In the genomic region with DNA sequence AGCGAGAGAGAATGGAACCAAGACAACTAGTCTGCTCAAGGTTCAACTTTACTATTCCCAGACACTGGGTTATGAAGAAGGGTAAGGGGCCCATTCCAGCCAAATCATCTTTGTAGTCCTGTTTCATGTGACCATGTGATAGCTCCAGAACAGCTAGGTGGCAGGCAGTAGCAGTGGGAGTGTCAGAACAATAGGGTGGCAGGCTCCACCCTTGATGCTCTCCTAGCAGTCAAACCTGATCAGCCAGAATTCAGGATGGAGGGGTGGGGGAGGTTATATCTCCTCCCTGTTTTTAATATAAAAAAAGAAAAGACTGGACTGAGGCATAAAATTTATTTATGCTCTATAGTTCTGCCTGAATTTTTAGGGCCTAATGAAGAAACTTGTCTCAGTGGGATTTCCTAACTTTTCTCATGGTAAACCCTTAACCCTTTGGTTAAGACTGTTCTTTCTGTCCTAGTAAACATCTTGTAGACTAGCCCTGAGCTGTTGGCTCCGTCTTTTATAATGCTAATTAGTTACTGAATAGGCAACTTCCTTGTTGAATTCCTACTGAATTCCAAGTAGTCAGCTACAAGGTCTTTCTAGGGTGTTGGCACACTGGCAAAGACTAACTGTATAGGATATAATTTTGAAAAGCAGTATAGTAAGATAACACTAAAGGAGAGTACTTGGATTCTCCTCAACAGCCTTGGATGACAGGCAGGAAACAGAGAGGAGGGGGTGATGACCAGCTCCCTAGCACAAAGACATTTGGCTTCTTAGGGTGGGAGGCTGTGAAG, we compare ENCODE assay signal across 18 mouse cellular contexts.
"Had no signal": no experiment of that assay in that cellular context is flagged by ENCODE, and none has a peak within 500 bp of the region (broad histone marks: within the 10 kb centered on the region; RNA-seq: fewer than 3 reads in every experiment).

No protein-coding gene starts in this region.

- DNase-seq: kidney, postnatal 10 days; kidney, postnatal 36 days; layer of hippocampus, postnatal 36 days; liver, embryonic 13.5 days; lung, adult 2 months; lung, postnatal 14 days; lung, postnatal 4 days; retina, postnatal 1 day; right cerebral cortex, postnatal 25 days; spleen, adult 18-20 months; thymus, postnatal 25 days had no signal

- H3K4me2 ChIP-seq: kidney, embryonic 15.5 days; liver, embryonic 13.5 days; midbrain, embryonic 12.5 days; midbrain, embryonic 15.5 days; neural tube, embryonic 13.5 days; stomach, embryonic 15.5 days had no signal

- H3K4me1 ChIP-seq: kidney, embryonic 15.5 days; liver, embryonic 13.5 days; midbrain, embryonic 12.5 days; midbrain, embryonic 15.5 days; neural tube, embryonic 13.5 days; stomach, embryonic 15.5 days had no signal

- H3K9ac ChIP-seq: kidney, embryonic 15.5 days; liver, embryonic 13.5 days; midbrain, embryonic 12.5 days; midbrain, embryonic 15.5 days; neural tube, embryonic 13.5 days; stomach, embryonic 15.5 days had no signal

- H3K27me3 ChIP-seq: kidney, embryonic 15.5 days; liver, embryonic 13.5 days; midbrain, embryonic 12.5 days; midbrain, embryonic 15.5 days; neural tube, embryonic 13.5 days; stomach, embryonic 15.5 days had no signal

- ATAC-seq: midbrain, embryonic 15.5 days had no signal

- H3K36me3 ChIP-seq: kidney, embryonic 15.5 days; liver, embryonic 13.5 days; midbrain, embryonic 12.5 days; midbrain, embryonic 15.5 days; neural tube, embryonic 13.5 days; stomach, embryonic 15.5 days had no signal

- H3K4me3 ChIP-seq: kidney, embryonic 15.5 days; left cerebral cortex, adult 2 months; liver, embryonic 13.5 days; midbrain, embryonic 12.5 days; midbrain, embryonic 15.5 days; myocyte; neural tube, embryonic 13.5 days; stomach, embryonic 15.5 days had no signal

- H3K27ac ChIP-seq: kidney, embryonic 15.5 days; left cerebral cortex, adult 2 months; liver, embryonic 13.5 days; midbrain, embryonic 12.5 days; midbrain, embryonic 15.5 days; neural tube, embryonic 13.5 days; stomach, embryonic 15.5 days had no signal

- H3K9me3 ChIP-seq: liver, embryonic 13.5 days; midbrain, embryonic 15.5 days; stomach, embryonic 15.5 days had no signal
